Mouse (Mus musculus) c-Kit-positive CD71-positive TER-119-positive erythroid progenitor cells, embryonic 14.5 days (primary cell): ENCODE measurements around the gene Cldn7.
"Not testable (repeated sequence)": the region's sequence is repeated elsewhere in the genome, so short reads cannot be mapped to it uniquely, and the experiment has no call there.

ENCODE experiments used
- DNase-seq: peaks from one replicate; pipeline ENCODE4 v3.0.0-alpha.2; 2013; ENCODE audit warnings: low spot score

The Cldn7 gene

DNA sequence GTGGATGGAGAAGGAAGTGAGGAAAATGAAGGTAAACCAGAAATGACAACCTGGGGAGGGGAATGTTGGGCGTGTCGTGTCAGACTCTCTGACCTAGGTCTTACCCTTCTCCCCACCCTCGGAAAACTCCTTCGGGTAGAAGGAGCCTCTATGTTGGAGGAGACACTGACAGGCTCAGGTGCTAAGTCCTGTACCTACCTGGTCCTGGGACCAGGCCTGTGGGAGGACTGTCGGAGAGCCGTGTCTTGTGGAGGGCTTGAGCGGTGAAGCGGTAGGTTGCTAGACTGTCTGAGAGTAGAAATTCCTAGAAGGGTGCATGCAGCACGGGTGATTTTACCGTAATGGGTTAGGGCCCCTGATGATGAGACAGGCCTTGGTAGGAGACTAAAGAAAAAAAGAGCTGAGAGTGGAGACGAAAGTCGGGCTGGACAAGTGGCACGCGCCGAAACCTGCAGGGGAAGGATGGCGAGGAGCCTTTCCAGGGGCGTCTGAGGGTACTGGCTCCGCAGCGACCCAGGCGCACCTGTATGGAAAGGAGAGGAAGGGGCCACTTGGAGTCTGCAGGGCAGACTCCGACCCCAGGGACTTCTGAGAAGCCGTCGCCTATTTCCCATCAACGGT lies at the start of gene Cldn7:
Gene Cldn7, plus strand, starts transcription at position 130 of the 621 bp plus-strand sequence.
- DNase-seq: no peak

DNA sequence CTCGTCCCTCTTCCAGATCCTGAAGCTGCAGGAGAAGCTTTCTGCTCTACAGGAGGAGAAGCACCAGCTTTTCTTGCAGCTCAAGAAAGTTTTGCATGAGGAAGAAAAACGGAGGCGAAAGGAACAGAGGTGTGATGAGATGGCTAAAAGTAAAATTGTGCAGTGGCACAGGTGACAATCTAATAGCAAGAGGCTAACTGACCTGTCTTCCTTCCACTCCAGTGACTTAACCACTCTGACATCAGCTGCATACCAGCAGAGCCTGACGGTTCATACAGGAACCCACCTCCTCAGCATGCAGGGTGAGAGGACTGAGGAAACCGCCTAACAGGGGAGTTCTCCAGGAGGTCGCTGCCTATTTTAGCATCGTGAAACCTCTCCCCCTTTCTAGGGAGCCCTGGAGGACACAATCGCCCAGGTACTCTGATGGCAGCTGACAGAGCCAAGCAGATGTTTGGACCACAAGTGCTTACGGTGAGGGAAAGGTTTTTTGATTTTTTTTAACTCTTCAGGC lies 49.6 kb upstream of the Cldn7 start:
- no peak for DNase-seq

DNA sequence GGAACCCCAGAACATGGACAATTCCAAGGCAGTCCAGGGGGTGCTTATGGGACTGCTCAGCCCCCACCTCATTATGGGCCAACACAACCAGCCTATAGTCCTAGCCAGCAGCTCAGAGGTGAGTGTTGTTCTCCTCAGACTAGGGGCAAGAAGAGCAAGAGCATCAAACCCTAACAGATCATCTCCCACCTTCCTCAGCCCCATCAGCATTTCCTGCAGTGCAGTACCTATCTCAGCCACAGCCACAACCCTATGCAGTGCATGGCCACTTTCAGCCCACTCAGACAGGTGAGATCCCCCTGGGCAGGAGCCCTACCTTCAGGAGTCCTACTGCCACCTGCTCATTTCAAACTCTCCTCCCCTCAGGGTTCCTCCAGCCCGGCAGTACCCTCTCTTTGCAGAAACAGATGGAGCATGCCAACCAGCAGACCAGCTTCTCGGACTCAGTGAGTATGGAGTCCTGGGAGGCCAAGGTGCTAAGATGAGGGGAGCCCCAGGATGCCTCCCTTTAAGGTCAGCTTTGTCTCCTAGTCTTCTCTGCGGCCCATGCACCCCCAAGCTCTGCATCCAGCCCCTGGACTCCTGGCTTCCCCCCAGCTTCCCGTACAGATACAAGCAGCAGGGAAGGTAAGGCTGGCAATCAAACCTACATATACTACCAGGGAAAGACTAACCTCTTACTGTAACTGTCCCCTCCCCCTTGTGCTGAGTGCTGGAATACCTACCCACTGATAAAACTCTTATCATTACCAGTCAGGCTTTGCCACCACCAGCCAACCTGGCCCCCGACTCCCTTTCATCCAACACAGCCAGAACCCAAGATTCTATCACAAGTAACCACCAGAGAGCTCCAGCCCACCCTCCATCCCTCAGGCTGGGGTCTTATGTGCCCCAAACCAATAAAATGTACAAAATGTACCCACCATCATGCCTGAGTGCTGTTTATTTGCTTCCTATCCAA lies 48.6 kb upstream of the Cldn7 start:
- DNase-seq: peak; percentile 87

DNA sequence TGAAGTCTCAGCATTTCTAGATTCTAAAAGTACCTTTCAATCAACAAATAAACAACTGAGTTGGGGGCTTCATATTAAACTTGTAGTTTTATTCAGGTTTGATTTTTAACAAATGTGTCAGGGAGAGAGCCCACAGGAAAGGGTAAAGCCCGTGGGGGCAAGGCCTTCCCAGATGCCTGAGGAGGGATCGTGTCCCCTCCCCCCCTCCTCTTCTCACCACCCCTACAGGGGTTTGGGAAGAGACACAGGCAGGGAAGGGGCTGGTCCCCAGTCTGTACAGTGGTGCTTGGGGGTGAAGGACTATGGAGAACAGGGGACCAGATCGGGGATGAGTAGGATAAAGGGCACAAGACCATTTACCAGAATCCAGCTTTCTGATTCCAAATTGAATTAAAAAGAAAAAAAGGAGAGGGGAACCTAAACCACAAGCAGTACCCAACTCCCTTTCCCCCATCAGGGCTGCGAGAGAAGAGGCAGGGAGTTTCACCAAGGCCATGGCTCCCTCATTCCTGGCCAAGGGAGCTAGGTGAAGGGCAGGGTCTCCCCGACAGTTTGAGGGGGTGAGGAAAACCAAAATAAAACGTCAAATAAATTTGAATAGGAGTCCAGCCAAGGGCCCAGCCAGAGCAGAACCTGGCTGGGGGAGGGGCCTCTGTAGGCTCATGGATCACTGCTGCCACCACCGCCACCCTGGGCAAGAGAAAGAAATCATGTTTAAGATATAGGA lies 47.8 kb upstream of the Cldn7 start:
- not testable (repeated sequence) for DNase-seq

DNA sequence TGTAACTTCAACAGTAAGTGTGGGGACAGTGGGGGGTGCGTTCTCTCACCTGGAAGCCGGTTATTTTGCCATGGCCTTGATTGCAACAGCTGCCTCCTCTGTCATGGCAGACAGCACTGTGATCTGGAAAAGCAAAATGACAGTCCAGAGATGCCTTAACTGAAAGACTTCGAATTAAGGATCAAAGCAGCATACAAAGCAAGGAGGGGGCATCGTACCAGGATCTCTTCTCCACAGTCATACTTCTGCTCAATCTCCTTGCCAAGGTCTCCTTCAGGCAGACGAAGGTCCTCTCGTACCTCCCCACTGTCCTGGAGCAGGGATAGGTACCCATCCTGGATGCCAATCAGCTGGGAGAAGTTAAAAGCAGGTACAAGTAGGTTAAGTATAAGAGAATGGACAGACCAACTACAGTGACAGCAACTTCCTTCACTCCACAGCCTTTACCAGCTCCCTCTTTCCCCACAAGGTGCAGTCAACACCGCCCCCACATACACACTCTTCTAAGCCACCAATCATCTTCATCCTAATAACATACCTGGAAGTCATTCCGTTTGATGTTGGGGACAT lies 47.1 kb upstream of the Cldn7 start:
- DNase-seq: no peak

DNA sequence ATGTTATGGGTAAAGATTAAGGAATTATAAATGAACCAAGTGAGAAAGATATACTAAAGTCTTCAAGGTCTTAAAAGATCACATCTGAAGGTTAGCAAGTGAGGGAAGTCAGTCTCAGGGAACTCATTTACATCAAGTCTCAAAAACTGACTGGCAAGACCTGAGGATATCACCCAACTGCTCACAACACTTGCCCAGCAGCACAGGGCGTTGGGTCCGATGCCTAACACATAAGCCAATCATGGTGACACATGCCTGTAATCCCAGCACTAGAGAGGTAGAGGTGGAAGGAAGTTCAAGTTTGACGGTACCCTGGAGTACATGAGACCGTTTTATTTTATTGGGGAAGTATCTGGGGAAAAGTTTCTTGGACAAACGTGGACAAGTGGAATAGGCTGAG lies 46.5 kb upstream of the Cldn7 start:
- no peak for DNase-seq

DNA sequence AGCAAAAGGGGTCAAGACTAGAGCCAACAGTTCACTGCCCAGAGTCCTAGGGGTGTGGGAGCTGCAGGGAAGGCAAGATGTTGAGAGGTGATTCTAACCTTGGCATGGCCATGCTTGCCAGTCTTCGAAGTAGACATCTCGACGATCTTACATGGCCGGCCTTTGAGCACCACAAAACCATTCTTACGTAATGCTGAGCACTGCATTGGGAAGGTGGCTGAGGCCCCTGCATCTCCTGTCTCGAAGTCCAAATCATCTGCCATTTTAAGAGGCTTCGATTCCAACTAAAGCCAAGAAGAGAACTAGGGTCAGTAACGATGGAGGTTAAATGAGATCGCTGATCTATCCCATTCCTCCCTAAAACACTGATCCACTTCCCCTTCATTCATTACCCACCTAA lies 45.5 kb upstream of the Cldn7 start:
- DNase-seq: no peak

DNA sequence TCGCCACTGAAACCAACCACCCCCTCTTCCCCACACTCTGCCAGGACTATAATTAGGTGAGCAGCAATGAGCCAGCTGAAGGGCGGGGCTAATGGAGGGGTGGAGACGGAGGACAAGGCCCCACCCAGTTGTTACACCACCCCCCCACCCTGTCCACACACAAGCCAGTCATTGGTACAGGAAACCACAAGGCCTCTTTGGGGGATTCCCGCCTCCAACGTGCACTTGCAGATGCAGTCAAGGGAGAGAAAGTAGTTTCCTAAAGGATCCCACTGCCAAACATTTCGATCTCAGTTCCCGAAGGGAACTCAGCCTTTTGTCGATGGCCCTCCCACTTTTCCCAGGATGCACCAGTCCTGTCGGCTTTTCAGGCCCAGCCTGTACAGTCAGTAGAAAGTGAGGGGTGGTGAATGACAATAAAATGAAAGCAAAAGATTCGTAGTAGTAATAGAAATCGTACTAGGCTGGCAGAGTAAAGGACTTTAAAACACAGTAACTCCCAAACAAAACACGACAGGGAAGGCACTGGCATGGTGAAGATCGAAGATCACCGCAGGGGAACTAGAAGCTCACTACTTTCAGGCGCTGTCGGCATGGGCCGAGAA lies 44.8 kb upstream of the Cldn7 start:
- peak; percentile 92 for DNase-seq

DNA sequence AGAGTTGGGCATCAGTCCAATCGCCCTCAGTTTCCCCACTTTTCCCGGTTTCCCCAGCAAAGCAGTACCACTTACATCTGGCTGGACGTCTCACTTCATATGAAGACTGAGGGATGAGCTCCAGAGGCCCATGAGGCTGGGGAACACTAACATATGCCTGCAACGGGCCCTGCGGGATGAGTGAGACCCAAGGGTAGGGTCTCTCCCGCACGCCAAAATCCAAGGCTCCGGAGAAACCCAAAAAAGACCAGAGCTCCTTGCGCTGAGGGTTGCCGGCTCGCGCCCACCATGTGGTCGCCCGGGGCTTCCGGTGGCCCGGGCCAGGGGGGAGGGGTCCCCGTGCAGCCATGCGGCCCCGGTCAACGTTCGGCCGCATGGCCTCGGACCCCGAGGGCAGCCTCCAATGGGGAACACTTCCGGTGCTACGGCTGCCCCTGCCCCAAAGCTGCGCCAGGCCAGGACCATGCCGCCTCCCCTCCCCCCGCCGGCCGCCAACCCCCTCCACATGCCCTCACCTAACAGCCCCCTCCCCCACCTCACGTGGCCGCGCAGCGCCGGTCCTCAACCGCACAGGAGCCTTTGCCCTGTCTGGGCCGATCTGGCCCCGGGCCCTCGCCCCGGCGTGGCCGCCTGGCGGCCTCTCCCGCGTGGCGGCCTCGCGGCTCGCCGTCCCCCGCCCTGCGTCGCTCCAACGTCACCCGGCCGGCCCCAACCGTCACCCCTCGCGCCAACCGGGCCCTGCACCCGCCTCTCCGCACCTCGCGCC lies 44.1 kb upstream of the Cldn7 start:
- DNase-seq: no peak

DNA sequence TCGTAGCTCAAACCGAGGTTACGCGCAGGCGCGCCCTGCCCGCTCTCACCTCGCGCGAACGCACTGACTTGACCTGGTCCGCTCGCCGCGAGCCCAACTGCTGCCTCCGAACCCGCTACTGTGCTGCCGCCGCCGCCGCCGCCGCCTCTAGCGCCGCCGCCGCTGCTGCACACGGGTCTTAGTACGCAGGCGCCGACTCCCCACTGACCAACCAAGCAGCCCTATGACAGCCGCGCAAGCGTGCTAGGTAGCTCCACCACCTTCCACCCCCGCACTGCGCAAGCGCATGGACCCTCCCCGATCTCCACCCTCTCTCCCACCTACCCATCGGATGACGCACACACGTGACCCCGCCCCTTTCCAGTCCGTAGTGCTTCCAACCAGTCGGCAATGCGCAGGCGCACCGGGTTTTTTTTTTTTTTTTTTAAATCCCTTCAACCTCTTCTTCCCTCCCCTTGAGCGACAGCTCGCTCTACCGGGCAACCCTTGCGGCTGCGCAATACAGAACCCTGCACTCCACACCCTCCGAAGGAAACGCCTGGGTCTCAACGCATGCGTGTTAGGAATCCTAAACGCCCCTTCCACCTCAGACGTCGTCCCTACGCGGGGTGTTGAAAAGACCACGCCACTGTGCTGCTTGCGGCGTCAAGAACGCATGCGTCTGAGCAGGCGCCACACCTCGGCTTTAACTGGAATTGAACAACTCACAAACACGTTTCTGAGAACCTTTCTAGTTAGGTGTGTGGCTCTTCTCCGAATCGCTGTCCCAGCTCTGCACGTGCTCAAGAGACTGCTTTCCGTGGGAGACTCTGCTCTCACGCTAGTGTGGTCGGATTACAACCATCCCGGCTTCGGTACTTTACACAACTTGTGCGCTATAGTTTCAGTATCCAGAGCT lies 43.2 kb upstream of the Cldn7 start, which contains the start of gene Eif5a:
Gene Eif5a, minus strand, starts transcription at position 845 of the 898 bp plus-strand sequence.
- DNase-seq: peak; percentile 100

DNA sequence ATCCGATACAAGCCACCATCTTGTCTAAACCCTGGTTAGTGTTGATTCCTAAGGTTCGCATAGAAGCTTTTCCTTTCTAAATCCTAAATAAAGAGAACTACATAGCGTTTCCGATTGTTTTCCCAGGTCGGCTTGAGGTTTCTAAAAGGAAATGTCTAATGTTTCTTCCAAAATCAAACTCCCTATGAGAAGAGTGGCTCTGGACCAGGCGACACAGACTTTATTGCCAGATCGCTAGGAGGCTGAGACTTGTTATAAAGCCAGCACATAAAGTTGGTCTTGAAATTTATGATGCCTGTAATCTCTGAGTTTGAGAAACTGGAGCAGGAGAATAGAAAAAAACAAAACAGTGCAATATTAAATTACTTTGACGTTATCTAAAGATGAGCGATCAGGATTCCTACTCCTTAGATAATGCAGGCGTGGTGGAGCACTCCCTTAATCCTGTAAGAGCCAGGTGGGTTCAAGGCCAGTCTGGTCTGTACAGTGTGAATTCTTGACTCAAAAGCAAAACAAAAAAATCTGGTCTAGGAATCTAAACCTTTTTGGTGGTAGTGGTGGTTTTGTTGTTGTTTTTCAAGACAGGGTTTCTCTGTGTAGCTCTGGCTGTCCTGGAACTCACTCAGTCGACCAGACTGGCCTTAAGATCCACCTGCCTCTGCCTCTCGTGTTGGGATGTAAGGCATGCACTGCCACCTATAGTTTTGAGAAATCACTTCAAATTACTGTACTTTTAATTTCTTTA lies 42.4 kb upstream of the Cldn7 start:
- no peak for DNase-seq

DNA sequence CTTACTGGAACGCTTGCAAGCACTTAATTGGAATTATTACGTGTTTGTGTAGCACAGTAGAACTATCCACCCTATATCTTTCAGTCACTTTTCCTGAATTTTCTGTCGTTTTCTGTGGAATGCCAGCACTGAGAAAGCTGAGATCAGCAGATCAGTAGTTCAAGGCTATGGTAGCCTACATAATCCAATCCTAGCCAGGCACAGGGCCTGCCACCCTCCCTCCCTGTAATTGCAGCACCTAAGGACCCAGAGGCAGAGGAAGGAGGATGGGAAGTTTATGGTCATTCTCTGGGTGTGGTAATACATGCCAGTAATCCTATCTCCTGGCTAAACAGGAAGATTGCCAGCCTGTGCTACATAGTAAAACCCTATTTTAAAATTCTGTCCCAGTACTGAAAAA lies 41.8 kb upstream of the Cldn7 start:
- no peak for DNase-seq

DNA sequence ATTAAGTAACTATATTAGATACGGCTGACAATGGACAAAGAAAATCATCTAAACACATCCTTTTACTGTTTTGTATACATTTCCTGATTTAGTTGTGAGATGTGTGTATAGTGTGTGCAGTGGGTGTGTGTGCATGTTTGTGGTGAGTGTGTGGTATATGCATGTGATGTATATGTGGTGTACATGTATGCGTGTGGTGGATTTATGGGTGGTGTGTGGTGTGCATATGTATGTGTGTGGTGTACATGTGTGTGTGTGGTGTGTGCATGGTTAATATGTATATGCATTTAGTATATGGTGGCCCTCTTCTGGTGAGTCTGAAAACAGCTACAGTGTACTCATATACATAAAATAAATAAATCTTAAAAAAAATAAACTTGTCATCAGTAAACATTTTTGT lies 37.1 kb upstream of the Cldn7 start:
- no peak for DNase-seq

DNA sequence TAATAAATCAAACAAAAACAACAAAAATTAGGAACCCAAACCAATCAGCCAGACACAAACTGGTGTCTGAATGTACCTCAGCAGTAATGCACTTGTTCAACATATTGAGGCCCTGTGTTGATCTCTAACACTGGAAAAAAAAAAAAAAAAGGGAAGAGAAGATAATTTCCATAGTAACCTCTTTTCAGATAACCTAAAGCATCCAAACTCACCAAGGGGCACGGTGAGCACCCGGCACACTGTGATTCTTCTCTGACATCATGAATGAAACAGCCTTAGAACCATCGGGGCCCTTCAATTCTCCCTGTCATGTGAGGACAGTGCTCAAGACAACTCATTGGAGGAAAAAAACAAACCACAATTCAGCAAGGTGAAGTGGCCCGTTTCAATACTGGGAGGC lies 34.9 kb upstream of the Cldn7 start:
- DNase-seq: no peak

DNA sequence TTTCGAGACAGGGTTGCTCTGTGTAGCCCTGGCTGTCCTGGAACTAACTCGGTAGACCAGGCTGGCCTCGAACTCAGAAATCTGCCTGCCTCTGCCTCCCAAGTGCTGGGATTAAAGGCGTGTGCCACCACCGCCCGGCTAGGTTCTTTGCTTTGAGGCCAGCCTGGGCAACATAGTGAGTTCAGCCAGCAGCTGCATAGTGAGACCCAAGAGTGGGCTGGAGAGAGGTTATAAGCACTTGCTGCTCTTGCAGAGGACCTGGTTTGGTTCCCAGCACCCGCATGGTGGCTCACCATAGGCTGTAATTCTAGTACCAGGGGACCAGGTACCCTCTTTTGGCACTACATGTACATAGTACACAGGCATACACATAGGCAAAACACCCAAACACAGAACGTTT lies 34.4 kb upstream of the Cldn7 start:
- not testable (repeated sequence) for DNase-seq

DNA sequence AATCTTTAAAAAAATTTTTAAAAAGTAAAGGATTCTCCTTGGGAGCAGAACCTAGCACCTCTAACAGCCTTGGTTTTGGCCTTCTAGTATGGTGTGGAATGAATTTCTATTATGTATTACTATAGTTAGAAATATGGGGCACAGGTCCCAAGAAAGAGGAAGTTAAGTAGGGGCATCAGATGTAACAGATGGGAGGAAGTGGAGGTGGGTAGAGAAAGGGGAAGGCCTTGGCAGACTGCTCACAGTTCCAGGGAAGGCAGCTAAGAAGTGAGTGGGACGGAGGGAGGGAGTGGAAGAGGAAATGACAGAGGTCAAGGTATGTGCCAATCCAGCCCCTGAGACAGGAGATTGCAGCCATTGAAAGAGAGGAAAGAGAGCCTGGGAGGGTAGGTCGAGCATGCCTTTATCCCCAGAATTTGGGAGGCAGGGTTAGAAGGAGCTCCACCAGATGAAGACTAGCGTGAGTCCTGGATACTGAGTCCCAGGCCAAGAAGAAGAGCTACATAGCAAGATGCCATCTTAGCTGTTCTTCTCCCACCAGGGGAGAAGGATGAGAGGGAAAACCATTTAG lies 33.5 kb upstream of the Cldn7 start:
- no peak for DNase-seq

DNA sequence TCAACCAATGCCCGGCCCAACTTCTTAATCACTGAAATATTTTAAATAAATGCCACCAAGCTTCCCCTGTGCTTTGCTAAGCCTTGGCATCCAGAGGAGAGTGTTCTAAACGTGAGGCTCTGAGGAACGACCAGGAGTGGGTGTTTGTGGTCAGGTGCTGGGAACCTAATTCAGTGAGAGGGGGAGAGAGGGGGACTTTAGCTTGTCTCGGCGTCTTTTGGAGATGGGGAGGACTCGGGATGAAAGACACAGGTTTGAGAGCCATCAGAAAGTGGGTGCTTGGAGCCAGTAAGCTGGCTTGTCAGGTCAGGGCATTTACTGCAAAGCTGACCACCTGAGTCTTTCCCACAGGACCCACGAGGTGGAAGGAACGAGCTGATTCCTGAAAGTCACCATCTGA lies 32.8 kb upstream of the Cldn7 start:
- DNase-seq: no peak

DNA sequence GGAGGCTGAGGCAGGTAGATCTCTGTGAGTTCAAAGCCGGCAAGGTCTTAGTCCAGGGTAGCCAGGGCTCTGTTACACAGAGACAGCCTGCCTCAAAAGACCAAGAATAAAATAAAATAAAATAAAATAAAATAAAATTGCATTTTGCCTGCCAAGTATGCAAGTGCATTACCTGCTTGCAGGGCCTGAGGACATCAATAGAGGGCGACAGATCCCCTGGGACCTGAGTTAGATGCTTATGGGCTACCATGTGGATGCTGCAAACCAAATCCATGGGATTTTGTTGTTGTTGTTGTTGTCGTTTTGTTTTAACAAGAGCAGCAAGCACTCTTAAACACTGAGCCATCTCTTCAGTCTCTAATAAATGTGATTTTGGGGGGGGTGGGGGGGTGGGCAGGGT lies 32.3 kb upstream of the Cldn7 start:
- DNase-seq: no peak

DNA sequence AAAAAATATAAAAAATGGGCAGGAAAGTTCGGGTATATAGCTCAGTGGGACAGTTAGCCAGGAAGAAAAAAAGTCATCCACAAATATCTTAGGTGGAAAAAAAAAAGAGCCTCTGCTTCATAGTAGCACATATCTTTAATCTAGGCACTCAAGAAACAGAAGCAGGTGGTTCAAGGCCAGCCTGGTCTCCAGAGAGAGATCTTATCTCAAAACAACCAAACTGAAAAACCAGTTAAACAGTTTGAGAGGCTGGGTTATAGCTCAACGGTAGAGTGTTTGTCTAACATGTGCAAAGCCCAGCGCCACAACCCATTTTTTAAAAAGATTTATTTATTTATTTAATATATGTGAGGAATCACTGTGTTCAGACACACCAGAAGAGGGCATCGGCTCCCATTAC lies 31.5 kb upstream of the Cldn7 start:
- DNase-seq: no peak
